Mouse (Mus musculus): ENCODE data around the gene Gm29666.

DNA sequence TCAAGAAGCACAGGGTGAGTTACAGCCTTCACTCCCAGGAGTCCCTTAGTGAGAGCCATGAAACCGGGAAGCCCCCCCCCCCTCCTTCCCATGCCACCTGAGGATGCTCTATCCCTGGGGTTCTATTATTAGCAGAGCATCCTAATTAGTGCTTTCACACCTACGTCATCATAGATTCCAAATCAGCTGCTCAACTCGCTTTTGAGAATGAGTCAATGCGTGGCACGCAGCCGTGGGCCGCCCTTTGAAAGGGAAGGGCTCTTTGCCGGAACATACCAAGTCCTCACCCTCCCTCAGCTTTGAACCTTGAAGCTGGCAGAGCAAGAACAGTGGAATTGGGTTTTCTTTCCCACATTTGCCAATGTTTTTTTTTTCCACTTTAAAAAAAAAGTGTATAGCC, 57.9 kb downstream of the Gm29666 start:
- TF ChIP-seq CTCF (IDR thresholded peaks at IDR 0.05; ENCODE audit: control insufficient read depth, insufficient read depth, insufficient read length): no peak
- no peak for TF ChIP-seq MAX (IDR thresholded peaks at IDR 0.05)

Data from C2C12 (cell line).